Mouse (Mus musculus): ENCODE data around the gene Smpdl3b.

Smpdl3b gene

GRCm38 (mm10) chr4:132733071-132733770 is 23.8 kb downstream of the Smpdl3b start:
- DNase-seq (ENCODE audit: low spot score), result no peak

- peak; percentile 82 for DNase-seq (ENCODE audit: low spot score)
These were observed 24.8 kb downstream of the Smpdl3b start, which contains the start of gene Xkr8 for GRCm38 (mm10) chr4:132732148-132732684. Gene Xkr8, minus strand, starts transcription at chr4:132732546.

- no peak for DNase-seq (ENCODE audit: low spot score)
These were observed 25.4 kb downstream of the Smpdl3b start for GRCm38 (mm10) chr4:132731616-132732015.

- DNase-seq (ENCODE audit: low spot score), result no peak
These were observed 28.8 kb downstream of the Smpdl3b start for GRCm38 (mm10) chr4:132728233-132728632.

- no peak for DNase-seq (ENCODE audit: low spot score)
These were observed 38.8 kb downstream of the Smpdl3b start for GRCm38 (mm10) chr4:132718251-132718650.

- DNase-seq (ENCODE audit: low spot score), result no peak
These were observed 43.9 kb downstream of the Smpdl3b start for GRCm38 (mm10) chr4:132713181-132713580.

- DNase-seq (ENCODE audit: low spot score), result no peak
These were observed 50.2 kb downstream of the Smpdl3b start for GRCm38 (mm10) chr4:132706885-132707284.

GRCm38 (mm10) chr4:132702076-132702475 is 55.0 kb downstream of the Smpdl3b start:
- DNase-seq (ENCODE audit: low spot score), result no peak

GRCm38 (mm10) chr4:132693366-132693765 is 63.7 kb downstream of the Smpdl3b start:
- no peak for DNase-seq (ENCODE audit: low spot score)

GRCm38 (mm10) chr4:132689634-132690033 is 67.4 kb downstream of the Smpdl3b start:
- DNase-seq (ENCODE audit: low spot score), result no peak
